Mouse (Mus musculus): ENCODE results near the gene Wdr18.
A peak's percentile ranks its signal among the peaks of the same experiment; 100 is the strongest.

Gene Wdr18

DNA sequence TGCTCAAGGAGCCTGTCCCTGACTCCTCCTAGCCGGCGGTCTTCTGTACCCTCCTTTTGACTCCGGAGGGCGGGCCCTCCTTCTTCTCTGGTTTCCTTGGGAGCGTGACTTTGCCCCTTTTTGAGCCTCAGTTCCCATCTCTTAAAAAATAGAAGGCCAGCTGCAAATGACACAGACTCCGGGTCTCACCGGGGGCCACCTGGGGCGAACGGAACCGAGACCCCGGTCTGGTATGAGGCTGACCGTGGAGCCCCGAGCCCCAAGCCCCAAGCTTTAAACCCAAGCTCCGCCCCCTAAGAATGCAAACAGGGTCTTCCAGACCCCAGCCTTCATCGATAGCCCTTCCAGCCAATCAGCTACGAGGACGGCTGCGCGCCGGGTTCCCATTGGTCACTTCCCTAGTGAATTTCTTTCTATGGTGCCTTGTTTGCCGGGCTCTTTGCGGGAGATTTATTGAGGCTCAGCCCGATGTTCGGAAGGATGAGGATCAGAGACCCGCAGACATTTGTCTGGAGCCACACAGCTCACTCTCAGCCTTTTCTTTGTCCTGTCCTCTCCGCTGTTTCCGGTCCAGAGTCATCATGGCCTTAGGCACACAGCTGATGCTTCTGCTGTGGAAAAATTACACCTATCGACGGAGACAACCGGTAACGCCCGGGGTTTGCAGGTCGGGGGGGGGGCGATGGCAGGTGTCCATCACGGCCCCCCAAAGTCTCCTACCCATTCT, 37.2 kb downstream of the Wdr18 start:
- DNase-seq (ENCODE audit: low spot score): peak; percentile 51

- no peak for DNase-seq (ENCODE audit: low spot score)
These were observed 37.9 kb downstream of the Wdr18 start for GRCm38 (mm10) chr10:79997819-79998218.

GRCm38 (mm10) chr10:80001945-80002344, 42.0 kb downstream of the Wdr18 start:
- no peak for DNase-seq (ENCODE audit: low spot score)

DNA sequence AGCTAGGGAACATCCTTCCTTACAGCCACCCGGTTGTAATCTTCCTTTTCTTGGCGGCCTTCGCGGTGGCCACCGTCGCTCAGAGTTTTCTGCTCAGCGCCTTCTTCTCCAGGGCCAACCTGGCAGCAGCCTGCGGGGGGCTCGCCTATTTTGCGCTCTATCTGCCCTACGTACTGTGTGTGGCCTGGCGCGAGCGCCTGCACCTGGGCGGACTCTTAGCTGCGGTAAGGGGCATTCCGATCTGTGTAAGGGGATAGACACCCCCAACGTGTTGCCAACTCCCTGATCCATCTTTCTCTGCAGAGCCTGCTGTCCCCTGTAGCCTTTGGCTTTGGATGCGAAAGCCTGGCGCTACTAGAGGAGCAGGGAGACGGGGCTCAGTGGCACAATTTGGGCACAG, 42.9 kb downstream of the Wdr18 start:
- DNase-seq (ENCODE audit: low spot score): no peak

- no peak for DNase-seq (ENCODE audit: low spot score)
These were observed 43.7 kb downstream of the Wdr18 start for GRCm38 (mm10) chr10:80003374-80004232.

- no peak for DNase-seq (ENCODE audit: low spot score)
These were observed 44.3 kb downstream of the Wdr18 start for GRCm38 (mm10) chr10:80004233-80004705.

DNA sequence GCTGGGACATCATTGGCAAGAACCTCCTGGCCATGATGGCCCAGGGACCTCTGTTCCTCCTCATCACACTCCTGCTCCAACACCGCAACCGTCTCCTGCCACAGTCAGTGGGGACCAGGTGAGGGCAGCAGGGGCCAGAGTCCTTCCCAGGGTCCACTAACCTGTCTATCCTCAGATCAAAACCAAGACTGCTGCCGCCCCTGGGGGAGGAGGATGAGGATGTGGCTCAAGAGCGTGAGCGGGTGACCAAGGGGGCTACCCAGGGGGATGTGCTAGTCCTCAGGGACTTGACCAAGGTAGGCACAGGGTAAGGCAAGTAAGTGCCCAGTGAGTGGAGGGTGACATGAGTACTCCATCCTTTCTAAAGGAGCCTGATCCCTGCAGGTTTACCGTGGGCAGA, 51.8 kb downstream of the Wdr18 start:
- no peak for DNase-seq (ENCODE audit: low spot score)

GRCm38 (mm10) chr10:80013609-80014008, 53.7 kb downstream of the Wdr18 start:
- DNase-seq (ENCODE audit: low spot score): no peak

DNA sequence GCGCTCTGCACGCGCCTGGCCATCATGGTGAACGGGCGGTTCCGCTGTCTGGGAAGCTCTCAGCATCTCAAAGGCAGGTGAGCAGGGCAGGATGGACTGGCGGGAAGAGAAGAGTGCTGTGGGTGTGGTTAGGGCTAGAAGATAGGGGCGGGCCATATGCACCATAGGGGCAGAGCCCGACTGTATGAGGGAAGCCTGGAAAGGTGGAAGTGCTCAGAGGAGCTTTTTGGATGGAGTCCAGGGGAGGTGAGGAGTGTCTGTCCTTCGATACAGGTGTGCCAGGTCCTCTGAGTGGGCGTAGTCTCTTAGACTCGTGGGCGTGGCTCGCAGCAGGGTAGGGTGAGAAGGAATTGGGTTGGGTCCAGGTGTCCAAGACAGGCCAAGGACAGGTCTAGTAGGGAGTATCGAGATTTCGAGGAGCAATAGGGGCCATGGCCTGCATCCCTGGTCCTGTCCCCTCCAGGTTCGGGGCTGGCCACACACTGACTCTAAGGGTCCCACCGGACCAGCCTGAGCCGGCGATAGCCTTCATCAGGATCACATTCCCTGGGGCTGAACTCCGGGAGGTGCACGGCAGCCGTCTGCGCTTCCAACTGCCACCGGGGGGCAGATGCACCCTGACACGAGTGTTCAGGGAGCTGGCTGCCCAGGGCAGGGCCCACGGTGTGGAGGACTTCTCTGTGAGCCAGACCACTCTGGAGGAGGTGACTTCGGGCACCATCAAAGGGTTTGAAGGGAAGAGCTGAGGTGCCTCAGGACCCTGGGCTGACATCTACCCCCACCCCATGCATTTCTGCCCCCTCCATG, 54.7 kb downstream of the Wdr18 start:
- DNase-seq (ENCODE audit: low spot score): no peak

DNA sequence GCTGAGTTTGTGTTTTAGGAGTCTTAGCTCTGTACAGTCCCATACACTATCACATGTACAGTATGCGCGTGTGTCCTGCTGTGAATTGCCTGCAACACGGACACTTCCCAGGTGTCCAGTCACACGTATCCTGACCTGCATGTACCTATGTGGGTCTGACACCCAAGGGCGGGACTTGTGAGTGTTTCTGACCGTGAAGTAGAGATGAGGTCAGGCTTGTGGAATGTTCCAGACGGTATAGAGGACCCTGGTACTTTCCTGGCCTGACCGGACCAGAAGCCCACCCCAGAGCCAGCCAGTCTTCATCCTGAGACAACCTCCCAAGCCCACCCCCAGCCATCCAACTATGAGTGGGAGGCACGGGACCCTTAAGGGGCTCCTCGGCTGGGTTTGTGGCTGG, 55.6 kb downstream of the Wdr18 start:
- no peak for DNase-seq (ENCODE audit: low spot score)

DNA sequence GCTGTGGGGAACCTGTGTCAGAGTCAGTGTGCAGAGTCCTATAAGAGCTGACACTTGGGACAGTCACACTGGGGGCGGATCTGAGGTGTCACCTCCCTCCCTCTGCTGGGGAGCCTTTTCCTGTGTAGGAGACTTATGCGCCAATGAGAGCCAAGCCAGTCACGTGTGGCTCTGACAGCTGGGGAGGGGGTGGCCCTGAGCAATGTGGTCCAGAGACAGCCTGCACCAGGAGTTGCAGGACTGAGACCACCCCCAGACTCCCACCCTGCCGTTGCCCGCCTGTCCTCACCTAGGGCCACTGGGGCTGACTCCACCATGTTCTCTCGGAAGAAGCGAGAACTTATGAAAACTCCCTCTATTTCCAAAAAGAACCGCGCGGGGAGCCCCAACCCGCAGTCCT, 56.6 kb downstream of the Wdr18 start, which contains the start of gene Arhgap45:
Gene Arhgap45, plus strand, starts transcription at position 143 of the 400 bp plus-strand sequence.
- DNase-seq (ENCODE audit: low spot score): no peak

GRCm38 (mm10) chr10:80016931-80017330, 57.0 kb downstream of the Wdr18 start:
- DNase-seq (ENCODE audit: low spot score): no peak

GRCm38 (mm10) chr10:80017361-80017760, 57.4 kb downstream of the Wdr18 start:
- DNase-seq (ENCODE audit: low spot score): no peak

DNA sequence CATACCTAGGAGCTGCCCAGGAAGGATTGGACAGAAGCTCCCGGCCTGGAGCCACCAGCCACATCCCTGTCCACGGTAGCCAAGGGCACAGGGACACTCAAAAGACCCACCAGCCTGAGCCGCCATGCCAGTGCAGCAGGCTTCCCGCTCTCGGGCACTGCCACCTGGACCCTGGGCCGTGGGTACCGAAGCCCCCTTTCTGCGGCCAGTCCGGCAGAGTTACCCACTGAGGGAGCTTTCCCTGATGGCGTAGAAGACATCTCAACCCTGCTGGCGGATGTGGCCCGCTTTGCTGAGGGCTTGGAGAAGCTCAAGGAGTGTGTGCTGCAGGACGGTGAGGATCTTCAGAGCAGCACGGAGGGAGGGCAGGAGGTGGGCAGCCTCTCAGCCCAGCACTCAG, 57.8 kb downstream of the Wdr18 start:
- DNase-seq (ENCODE audit: low spot score): no peak

GRCm38 (mm10) chr10:80018739-80019297, 58.9 kb downstream of the Wdr18 start:
- DNase-seq (ENCODE audit: low spot score): no peak

DNA sequence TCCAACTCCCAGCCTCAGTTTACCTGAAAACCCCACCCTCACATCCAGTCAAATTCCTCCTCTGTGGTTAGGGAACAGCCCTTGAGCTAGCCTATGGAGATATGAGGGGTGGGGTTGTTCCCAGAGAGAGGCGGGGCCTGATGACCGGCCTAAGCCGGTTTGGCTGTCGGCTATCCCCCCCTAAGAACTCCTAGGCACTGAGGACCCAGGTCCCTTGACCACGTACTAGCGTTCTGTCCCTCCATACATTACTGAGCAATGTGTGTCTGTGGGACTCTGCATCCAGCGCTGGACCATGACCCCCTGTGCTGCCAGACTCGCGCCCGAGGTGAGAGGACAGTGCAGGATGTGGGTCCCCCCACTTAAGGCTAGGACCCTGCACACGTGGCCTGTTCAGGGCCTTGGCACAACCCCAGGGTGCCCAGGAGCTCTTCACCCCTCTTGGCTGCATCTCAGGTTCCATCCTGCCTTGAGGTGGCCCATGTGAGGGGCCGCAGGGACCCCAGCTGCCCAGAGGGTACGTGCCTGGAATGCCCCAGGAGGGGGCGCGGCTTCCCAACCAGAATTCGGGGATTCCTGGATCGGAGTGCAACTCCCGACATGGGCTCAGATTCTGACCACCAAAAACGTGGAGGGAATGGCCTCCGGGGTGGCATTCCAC, 59.6 kb downstream of the Wdr18 start:
- no peak for DNase-seq (ENCODE audit: low spot score)
